Mouse (Mus musculus): Measurements from ENCODE around the gene Selenbp1. TPM values are rescaled to one million over a fixed set of nuclear protein-coding genes. Genes with fewer than 3 reads are reported as not detected.

Selenbp1 gene
- total RNA-seq (2021) (100 to 1,000 TPM; 100 to 122 TPM), polyA plus RNA-seq (2012; rRNA removed) (190 and 223 TPM in 2 replicates)
- long read RNA-seq, transcript Selenbp1-201 (12 exons, 1,712 nt): major isoform, 117 of 148 reads
- long read RNA-seq, partial matches to known transcripts: 20 of 148 reads
- long read RNA-seq, other reads (novel, unspliced or antisense): 11 of 148 reads

DNA sequence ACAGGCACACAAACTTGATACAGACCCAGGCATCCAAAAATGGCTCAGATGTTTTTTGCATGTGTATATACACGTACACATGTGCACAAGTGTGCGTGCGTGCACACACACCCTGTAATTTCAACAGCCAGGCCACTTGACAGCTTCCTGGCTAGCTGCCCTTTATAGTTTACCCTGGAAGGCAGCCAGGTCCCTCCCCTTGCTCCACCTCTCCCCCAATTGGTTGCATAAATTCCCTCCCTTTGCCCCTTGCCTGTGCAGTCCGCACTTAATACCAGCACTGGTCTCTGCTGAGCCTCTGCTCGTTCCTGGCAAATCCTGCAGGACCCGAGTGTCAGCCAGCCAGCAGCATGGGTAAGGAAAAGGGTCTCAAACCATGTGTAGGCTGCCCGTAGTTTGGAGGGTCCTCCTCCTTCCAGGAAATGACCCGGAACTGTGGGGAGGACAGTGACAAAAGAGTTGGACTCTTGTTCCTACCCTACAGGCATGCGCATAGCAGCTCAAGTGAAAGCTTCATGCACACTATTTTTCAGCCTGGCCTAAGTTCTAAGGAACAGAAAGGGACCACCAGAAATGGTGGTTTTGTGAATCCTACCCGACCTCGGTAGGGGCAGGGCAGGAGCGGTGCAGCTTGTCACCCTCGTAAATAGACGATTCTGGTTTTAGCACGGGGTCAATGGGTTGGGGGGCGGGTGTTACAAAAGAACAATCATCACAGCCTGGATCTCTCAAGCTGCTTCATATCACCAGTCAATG lies at the start of gene Selenbp1:
TSS of gene Selenbp1 (plus strand) at position 248 of the 756 bp plus-strand sequence.
- peak; percentile 92 to 94 for DNase-seq
- H3K4me1 ChIP-seq (ENCODE audit: control insufficient read depth, insufficient read depth, low read length): peaks cover 13% of the 10 kb centered on the region
- peak within 1 kb of the TSS; percentile 96 for H3K27ac ChIP-seq
- H3K36me3 ChIP-seq (ENCODE audit: control insufficient read depth, insufficient read depth, low read length): no peaks in the 10 kb centered on the region
- peak within 1 kb of the TSS; percentile 68 for H3K4me3 ChIP-seq
- intact Hi-C loops (cut with DNase I): loop anchor here (5.0 kb wide), 1 partner anchor 241 kb away; the partner anchor contains the start of gene Selenbp2
- H3K9ac ChIP-seq (ENCODE audit: low read depth, low read length): peak within 1 kb of the TSS; percentile 76
- TF ChIP-seq POLR2A (IDR thresholded peaks at IDR 0.05; ENCODE audit: insufficient read depth, low read depth, low read length) (peak; percentile 99), EP300 (IDR thresholded peaks at IDR 0.05; ENCODE audit: insufficient read depth, low read depth, low read length) (peak; percentile 61), CTCF (IDR thresholded peaks at IDR 0.05) (no peak)
- under 1% methylated on average over 16 of the region's 16 CpGs for WGBS
- H3K27me3 ChIP-seq (ENCODE audit: control insufficient read depth, insufficient read depth, low read length): no peaks in the 10 kb centered on the region
- H3K79me2 ChIP-seq (replicated peaks; ENCODE audit: control insufficient read depth, insufficient read depth, low read length): no peaks in the 10 kb centered on the region

DNA sequence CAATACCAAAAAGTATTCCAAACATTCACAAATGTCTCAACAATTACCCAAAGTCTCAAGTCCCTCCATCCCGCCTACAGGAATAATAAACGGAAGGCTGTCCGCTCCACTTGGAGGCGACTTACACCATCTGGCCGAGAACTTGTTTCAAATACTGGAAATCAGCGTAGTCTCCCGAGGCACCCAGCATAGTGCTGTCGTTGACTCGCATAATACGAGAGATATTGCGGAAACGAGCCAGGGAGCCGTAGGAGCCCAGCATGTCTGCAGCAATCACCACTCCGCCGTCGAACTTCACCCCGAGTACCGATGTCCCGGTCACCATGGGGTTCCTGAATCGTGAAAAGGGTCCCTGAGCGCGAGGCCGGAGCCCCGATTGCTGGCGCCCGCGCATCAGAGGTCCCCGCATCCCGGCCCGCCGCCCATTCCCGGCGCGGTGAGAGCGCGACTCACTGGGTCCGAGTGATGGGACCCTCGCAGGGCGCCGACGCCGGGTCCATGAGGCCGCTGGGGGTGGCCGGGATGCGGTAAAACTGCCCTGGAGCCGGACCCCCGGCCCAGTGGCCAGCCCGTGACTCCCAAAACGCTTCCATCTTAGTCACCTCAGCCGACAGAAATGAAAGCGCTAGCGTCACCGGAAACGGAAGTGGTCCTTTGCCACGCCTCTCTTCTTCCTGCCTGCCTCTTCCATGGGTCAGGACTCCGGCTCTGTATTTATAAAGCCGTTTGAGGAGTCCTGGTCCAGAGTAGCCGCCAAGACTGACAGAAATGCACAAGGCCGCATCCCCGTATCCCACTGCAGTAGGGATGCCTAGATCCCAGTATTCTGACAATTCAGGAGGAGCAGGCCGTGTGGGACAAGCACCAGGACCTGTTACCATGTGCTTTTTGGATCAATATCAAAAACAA lies 46.3 kb upstream of the Selenbp1 start, which contains the start of gene Psmb4:
TSS of gene Psmb4 (minus strand) at position 646 of the 909 bp plus-strand sequence.
- H3K4me3 ChIP-seq: peak within 1 kb of the TSS; percentile 78
- intact Hi-C loops (cut with DNase I): loop anchor here (2.0 to 5.0 kb wide), 2 partner anchors 48 to 131 kb away; partner anchors contain the start of gene Zfp687
- TF ChIP-seq EP300 (IDR thresholded peaks at IDR 0.05; ENCODE audit: insufficient read depth, low read depth, low read length) (peak; percentile 63; the same call in 1 of the 2 replicates), POLR2A (IDR thresholded peaks at IDR 0.05; ENCODE audit: insufficient read depth, low read depth, low read length) (peak; percentile 96), CTCF (IDR thresholded peaks at IDR 0.05) (no peak)
- DNase-seq: peak; percentile 89
- peaks cover 9% of the 10 kb centered on the region for H3K36me3 ChIP-seq (ENCODE audit: control insufficient read depth, insufficient read depth, low read length)
- no peaks in the 10 kb centered on the region for H3K79me2 ChIP-seq (replicated peaks; ENCODE audit: control insufficient read depth, insufficient read depth, low read length)
- peak within 1 kb of the TSS; percentile 93 for H3K27ac ChIP-seq
- H3K9ac ChIP-seq (ENCODE audit: low read depth, low read length): peak within 1 kb of the TSS; percentile 89
- WGBS: under 1% methylated on average over 61 of the region's 61 CpGs
- H3K4me1 ChIP-seq (ENCODE audit: control insufficient read depth, insufficient read depth, low read length): peaks cover 4% of the 10 kb centered on the region
- no peaks in the 10 kb centered on the region for H3K27me3 ChIP-seq (ENCODE audit: control insufficient read depth, insufficient read depth, low read length)

DNA sequence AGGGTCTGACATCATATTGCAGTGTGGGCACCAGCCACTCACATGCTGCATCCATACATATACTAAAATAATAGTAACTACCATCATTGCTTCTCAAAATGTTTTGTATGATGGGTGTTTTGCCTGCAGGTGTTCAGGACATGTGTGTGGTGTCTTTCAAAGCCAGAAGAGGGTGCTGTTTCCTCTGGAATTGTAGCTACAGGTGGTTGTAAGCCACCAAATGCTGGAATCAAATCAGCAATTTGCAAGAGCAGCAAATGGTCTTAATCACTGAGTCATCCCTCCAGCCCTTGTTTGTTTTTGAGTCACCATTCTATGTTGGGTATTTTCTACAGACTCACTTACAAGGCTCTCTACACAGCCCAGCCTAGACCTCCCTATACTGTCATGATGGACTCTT lies 44.3 kb upstream of the Selenbp1 start:
- peaks cover 4% of the 10 kb centered on the region for H3K4me1 ChIP-seq (ENCODE audit: control insufficient read depth, insufficient read depth, low read length)
- H3K27ac ChIP-seq: no peak overlapping the region
- H3K9ac ChIP-seq (ENCODE audit: low read depth, low read length): no peak overlapping the region
- DNase-seq: no peak
- intact Hi-C loops (cut with DNase I): loop anchor here (2.0 to 5.0 kb wide), 2 partner anchors 108 to 129 kb away; partner anchors contain the start of gene Zfp687
- H3K4me3 ChIP-seq: no peak overlapping the region
- no peaks in the 10 kb centered on the region for H3K27me3 ChIP-seq (ENCODE audit: control insufficient read depth, insufficient read depth, low read length)
- TF ChIP-seq POLR2A (IDR thresholded peaks at IDR 0.05; ENCODE audit: insufficient read depth, low read depth, low read length) (no peak), EP300 (IDR thresholded peaks at IDR 0.05; ENCODE audit: insufficient read depth, low read depth, low read length) (no peak), CTCF (IDR thresholded peaks at IDR 0.05) (peak; percentile 69)
- H3K79me2 ChIP-seq (replicated peaks; ENCODE audit: control insufficient read depth, insufficient read depth, low read length): no peaks in the 10 kb centered on the region
- peaks cover 9% of the 10 kb centered on the region for H3K36me3 ChIP-seq (ENCODE audit: control insufficient read depth, insufficient read depth, low read length)

DNA sequence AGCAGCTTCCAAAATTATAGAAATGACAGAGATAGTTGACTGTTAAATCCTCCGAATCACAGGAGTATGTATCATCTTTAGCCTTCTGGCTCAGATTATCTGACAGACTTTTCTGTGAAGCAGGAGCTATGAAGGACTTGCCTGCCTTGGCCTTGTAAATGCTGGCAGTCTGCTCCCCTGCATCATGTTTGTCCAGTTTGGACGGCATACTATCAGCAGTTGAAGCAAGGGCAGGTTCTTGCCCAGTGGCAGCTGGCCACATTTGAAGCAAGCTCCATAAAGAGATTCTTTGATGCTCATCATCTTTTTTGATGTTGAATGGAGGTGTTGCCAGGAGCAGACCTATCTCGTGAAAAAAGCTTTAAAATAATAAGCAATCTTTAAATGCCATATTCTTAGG lies 38.8 kb upstream of the Selenbp1 start:
- intact Hi-C loops (cut with DNase I): no loop called here
- Histone ChIP-seq H3K4me3 (no peak overlapping the region), H3K79me2 (replicated peaks; ENCODE audit: control insufficient read depth, insufficient read depth, low read length) (no peaks in the 10 kb centered on the region), H3K27ac (no peak overlapping the region), H3K9ac (ENCODE audit: low read depth, low read length) (no peak overlapping the region), H3K36me3 (ENCODE audit: control insufficient read depth, insufficient read depth, low read length) (no peaks in the 10 kb centered on the region), H3K4me1 (ENCODE audit: control insufficient read depth, insufficient read depth, low read length) (no peaks in the 10 kb centered on the region), H3K27me3 (ENCODE audit: control insufficient read depth, insufficient read depth, low read length) (no peaks in the 10 kb centered on the region)
- WGBS: 47% methylated on average over 3 of the region's 3 CpGs
- TF ChIP-seq CTCF (IDR thresholded peaks at IDR 0.05): no peak
- no peak for TF ChIP-seq EP300 (IDR thresholded peaks at IDR 0.05; ENCODE audit: insufficient read depth, low read depth, low read length)
- no peak for TF ChIP-seq POLR2A (IDR thresholded peaks at IDR 0.05; ENCODE audit: insufficient read depth, low read depth, low read length)
- no peak for DNase-seq

DNA sequence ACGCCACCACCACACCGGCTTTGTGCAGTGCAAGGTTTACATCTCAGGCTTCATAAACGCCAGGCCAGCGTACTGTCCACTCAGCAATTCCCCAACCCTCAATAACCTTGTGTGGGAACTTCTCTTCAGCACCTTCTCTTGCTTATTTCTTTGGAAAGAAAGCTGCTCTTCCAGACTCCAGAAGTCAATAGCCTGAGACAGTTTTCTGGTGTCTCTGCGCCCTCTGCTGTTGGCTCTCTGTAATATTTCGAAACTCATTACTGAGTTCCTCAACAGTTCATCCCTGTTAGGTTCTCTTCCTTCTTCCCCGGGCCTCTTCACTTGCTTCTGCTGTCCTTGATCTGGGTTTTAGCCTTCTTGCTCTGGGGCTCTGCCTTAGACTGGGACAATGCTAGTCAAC lies 30.1 kb upstream of the Selenbp1 start:
- H3K27me3 ChIP-seq (ENCODE audit: control insufficient read depth, insufficient read depth, low read length): no peaks in the 10 kb centered on the region
- no peak for TF ChIP-seq EP300 (IDR thresholded peaks at IDR 0.05; ENCODE audit: insufficient read depth, low read depth, low read length)
- peak; percentile 86 for TF ChIP-seq CTCF (IDR thresholded peaks at IDR 0.05)
- WGBS: 21% methylated on average over 7 of the region's 7 CpGs
- intact Hi-C loops (cut with DNase I): loop anchor here (2.0 to 5.0 kb wide), 3 partner anchors 90 to 536 kb away; no protein-coding TSS in a partner anchor
- H3K27ac ChIP-seq: no peak overlapping the region
- H3K4me1 ChIP-seq (ENCODE audit: control insufficient read depth, insufficient read depth, low read length): peaks cover 1% of the 10 kb centered on the region; the same call in 1 of the 2 replicates
- no peak overlapping the region for H3K9ac ChIP-seq (ENCODE audit: low read depth, low read length)
- H3K36me3 ChIP-seq (ENCODE audit: control insufficient read depth, insufficient read depth, low read length): no peaks in the 10 kb centered on the region
- H3K4me3 ChIP-seq: no peak overlapping the region
- H3K79me2 ChIP-seq (replicated peaks; ENCODE audit: control insufficient read depth, insufficient read depth, low read length): no peaks in the 10 kb centered on the region
- DNase-seq: peak; percentile 39 to 60

Measured in heart, adult 2 months (tissue).